Mouse (Mus musculus) cerebral cortex, adult 2 months (tissue): ENCODE data around the gene Ceacam1.

Source experiments
- WGBS: fragments of 180-500 bp; shearing (Covaris S2); methylation state at CpG from one replicate; pipeline ENCODE4 v1.1.7; 2018; 5-methylcytosine and 5-hydroxymethylcytosine counted together

Ceacam1 gene

DNA sequence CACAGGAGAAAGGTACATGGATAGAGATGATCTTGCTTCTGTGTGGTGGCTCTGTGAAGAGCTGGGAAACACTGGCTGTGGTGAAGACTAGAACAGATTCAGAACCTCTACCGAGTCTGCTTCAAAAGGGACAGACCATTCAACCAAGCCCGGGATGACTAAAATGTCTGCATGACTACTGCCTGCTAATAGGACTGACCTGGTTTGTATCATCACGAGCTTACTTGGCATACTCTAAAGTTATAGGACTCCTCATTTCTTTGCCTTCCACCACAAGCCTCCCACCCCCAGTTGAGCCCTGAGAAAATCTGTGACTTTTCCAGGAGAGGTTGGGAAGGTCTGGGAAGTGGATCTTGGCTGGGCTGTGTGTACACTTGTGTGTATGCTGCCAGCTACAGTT is 65.5 kb downstream of the Ceacam1 start:
- WGBS = 78% methylated on average over 3 of the region's 3 CpGs
